Mouse (Mus musculus) A20 (cell line): Measurements from ENCODE around the gene Gpr19.

Source experiments
- DNase-seq: peaks from one replicate; pipeline ENCODE4 v3.0.0-alpha.2; 2011; ENCODE audit warnings: low read depth, low spot score

Gene Gpr19

DNA sequence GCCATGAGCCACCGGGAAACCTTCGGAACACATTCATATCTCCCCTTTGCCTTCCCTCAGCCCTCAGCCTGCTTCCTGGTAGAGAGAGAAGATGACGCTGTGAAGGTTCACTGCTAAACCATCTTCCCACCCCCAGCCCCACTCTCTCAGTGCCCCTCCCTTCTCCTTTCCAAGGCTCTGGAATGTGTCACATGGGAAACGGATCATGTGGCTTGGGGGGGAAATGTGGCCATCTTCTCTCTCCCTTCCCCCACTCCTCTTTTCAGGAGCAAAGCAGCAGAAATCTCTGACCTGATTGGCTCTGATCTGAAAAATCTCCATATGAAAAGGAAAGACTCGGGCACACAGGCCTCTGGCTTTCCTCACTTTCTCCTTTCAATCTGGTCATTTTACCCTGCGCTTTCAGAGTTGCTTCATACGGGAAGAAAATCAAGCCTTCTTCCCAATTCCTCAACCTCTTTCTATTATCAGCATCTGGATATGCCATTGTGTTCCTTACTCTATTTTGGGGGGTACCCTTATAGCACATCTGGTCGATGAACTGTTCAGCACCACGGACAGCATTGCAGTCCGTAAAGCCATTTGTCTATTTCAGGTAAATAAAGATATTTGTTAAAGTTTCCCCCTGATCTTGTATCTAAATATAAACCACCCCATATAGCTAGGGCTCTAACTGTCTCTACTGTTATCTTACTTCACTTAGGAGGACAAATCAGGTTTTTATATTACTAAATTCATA is 10.5 kb downstream of the Gpr19 start:
- peak; percentile 17 for DNase-seq

DNA sequence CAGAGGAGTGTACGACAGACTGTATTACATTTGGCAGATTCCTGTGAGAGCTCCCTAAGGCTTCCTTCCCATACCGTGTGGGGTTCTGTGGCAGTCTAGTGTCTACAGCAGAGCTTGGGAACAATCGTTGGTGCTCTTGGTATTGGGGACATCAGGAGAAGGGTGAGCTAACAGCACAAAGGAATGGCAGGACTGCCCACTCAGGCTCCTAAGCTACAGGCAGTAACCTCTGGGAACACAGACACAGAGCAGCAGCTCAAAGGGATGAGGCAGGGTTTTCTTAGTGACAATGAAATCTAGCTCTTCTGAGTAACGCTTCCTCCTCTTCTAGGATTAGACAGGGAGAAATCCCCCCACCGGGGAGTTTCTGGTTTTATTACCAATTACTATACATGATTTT is 11.4 kb downstream of the Gpr19 start:
- no peak for DNase-seq

DNA sequence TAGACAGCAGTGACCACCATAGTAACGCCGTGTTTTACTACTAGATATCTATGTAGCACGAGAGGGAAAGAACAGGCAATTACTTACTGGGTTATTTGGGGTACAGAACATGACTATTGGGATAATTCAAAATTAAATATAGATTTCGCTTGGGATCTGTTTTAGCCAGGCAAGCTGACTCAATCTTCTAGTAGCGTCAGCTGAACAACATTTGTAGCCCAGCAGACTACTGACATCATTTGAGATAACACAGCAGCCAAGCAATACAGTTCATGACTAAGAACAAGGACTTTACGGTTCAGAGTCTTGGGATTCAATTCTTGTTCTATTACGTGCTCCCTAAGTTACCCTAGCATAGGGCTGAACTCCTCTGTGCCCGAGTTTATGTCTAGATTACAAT is 11.9 kb downstream of the Gpr19 start:
- no peak for DNase-seq

DNA sequence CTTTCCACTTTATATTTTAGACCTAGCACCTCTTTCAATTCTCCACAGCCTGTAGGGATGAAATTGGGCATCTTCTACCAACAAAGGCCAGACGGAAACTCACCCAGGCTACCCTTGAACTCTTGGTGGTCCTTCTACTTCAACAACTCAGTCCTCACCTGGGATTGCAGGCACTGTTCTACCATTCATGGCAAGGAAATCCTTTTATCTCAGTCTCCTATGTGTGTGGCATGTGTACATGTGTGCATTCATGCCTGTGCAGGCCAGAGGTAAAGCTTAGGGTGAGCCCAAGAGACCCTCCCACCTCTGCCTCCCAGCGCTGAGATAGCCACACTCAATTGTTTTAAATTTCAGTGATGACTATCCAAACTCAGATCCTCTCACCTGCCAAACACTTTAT is 12.9 kb downstream of the Gpr19 start:
- DNase-seq: no peak

DNA sequence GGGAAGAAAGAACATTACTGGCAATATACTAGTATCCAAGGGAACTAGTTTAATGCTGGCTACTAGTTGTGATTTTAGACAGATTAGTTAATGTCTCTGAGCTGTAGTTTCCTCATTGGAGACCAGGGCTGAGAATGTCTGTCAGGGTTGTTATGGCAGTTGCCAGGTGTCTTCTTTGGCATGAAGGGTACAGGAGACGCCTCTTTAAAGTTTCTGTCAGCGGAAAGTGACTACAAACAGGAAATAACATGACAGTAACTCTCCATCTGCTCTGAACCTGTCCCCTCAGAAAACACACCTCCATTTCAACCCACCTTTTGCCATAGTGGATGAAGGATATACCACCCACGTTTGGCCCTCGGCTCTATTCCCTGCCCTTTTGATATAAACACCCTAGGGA is 14.7 kb downstream of the Gpr19 start:
- DNase-seq: no peak

DNA sequence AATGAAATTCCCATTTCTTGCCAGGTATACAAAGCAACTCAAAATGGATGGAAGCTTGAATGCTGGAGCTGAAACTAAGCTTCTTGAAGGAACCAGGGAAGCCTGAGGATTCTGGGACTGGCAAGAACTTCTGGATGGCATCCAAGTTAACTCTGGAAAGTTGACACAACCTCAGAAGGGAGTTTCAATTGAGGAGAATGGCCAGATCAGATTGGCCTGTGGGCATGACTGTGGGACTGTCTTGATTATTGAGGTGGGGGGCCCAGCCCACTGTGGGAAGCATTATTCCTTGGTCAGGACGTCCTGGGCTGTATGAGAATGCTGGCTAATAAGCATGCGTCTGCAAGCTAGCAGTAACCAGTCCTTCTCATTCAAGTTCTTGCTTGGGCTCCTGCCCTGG is 18.3 kb downstream of the Gpr19 start:
- no peak for DNase-seq

DNA sequence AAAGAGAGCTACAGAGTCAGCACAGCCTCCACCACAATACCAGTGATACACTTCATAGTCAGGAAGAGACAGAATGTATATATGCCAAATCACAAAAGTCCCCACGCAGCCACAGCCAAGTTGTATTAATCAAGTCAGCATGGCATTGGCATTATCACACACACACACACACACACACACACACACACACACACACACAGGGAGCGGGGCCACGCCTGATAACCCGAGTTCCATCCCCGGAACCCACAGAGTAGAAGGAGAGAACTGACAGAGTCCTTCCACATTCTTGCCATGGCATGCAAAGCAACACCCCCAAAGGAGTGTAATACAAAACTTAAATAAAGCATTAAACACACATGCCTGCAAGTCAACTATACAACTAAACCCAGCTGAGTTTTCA is 18.8 kb downstream of the Gpr19 start:
- no peak for DNase-seq

DNA sequence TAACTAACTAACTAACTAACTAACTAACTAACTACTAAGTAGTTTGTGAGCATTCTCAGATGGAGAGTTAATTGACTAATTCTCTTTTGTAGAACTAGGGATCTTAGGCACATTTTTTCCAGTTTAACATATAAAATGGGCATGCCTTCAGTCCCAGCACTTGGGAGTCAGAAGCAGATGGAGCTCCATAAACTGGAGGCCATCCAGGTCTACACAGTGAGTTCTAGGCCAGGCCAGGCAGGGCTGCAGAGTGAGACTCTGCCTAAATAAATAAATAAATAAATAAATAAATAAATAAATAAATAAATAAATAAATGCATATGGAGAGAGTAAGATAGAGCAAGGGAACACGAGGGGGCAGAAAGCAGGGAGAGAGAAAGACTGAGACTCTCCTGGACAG is 20.5 kb downstream of the Gpr19 start:
- DNase-seq: no peak

DNA sequence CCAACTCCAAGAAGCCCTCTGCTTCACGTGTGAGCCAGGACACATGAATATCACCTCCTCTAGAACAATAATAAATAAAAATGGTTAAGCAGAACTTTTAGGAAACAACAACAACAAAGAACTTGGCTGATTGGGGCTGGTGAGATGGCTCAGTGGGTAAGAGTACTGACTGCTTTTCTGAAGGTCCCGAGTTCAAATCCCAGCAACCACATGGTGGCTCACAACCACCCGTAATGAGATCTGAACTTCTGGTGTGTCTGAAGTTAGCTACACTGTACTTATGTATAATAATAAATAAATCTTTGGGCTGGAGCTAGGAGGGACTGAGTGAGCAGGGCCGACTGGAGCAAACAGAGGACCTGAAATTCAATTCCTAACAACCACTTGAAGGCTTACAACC is 21.1 kb downstream of the Gpr19 start:
- DNase-seq: no peak

DNA sequence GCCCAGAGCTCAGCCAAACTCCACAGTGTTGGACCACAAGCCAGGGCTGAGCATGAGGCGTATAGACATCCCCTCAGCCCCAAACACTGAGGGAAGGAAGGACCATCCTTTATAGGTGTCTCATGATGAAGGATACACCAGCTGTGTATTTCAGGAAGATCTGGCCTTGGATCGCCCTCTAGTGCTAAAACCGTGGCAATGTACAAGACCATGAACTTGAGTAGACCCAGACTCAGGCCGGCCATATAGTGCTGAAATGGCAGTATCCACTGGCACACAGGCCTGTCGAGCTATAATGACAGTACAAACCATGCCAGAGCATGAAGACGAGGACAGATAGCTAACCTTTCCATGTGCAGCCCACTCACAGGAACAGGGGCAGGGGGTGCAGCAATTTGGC is 21.6 kb downstream of the Gpr19 start:
- peak; percentile 54 for DNase-seq

DNA sequence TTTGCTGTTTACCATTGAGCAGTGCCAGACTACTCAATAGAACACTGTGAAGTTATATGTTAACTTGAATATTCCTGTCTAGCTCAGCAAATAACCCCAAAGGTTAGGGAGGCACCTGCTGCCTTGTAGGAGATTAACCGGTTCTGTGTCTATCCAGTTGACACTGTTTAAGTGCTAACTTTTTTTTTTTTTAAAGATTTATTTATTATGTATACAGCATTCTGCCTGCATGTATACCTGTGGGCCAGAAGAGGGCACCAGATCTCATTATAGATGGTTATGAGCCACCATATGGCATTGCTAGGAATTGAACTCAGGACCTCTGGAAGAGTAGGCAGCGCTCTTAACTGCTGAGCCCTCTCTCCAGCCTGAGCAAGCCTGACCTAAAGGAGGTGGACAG is 25.4 kb downstream of the Gpr19 start:
- peak; percentile 49 for DNase-seq

DNA sequence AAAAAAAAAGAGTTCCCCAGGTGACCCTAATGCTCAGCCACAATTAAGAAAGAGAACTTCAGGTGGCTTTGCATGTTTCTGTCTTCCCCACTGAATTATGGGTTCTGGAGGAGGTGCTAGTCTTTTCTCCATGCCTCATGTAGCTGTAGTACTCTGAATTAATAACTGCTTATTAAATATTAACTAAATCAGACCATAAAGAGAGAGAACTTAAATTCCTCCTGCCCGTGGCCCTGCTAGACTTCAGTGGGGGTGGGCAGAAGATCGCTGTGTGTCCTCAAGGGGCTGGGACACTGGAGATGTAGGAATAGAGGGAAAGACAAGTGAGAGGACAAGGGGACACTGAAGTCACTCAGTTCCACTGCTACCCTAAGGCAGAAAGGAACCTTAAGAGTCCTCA is 26.1 kb downstream of the Gpr19 start:
- no peak for DNase-seq

DNA sequence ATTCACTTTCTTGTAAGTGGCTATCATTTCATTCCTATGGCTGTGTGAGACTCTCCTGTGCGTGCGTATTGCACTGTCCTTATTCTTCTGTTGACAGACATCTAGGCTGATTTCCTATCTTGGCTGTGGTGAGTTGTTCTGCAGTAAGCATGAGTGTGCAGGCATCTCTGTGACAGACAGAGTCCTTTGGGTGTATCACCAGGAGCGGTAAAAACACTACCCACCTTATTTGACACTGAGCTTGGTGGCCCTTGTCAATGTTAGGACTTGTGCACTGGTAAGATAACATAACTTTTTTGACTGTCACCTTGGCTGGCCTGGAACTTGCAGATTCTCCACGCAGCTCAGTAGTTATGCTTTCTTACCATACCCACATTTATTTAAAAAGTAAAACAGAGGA is 27.5 kb downstream of the Gpr19 start:
- DNase-seq: no peak

DNA sequence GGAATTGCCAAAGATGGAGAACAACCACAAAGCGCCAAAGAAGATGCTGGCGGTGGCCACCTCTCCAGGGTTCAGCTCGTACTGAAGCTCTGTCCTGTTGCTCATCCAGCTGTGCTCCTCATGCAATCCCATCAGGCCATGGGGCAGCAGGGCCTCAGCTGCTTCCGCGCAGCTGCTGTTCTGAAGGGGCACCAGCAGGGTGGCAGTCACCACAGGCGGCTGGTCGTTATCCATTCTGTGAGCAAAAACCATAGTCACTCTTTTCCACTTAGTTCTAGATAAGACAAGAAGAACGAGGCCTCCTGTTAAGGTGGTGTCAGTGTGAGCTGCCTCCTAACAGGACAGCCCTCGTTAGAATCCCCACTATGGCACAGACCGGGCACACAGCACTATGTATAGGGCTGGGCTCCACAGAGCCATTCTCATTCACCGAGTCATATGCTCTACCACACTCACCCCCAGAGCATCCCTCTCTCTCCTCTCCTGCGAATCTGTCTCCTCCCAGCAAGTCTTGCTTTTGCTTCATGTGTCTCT is 28.1 kb downstream of the Gpr19 start:
- DNase-seq: no peak

DNA sequence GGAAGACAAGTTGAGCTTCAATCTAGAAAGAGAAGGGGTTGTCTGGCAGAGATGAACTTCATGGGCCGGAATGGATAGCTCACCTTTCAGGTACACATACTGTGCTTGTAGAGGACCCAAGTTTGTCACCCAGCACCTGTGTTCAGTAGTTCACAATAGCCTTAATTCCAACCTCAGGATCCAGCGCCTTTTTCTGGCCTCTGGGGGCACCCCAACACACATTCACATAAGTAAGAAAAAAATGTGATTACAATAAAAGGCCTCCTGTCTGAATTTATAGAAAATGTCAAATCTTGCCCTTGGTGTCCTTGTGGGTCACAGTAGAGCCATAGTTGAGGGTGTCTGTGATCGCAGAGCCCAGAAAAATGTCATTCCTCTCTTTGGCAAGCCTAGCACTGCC is 31.1 kb downstream of the Gpr19 start:
- DNase-seq: peak; percentile 61

DNA sequence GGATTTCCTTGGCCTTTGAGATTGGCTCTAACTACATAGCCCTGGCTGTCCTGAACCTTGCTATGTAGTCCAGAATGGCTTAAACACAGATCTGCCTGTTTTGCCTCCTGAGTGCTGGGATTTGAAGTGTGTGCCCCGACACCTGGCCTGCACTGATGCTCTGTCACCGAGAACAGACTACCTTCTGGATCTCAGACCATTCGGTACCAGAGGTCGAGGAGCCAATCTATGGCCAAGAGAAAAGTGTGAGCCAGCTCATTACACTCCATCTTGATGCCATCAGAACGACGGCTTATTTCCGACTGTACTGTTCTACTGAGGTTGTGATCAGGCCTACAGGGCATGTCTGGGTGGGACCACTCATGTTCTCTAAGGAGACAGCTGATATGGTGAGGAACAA is 32.3 kb downstream of the Gpr19 start:
- DNase-seq: no peak

DNA sequence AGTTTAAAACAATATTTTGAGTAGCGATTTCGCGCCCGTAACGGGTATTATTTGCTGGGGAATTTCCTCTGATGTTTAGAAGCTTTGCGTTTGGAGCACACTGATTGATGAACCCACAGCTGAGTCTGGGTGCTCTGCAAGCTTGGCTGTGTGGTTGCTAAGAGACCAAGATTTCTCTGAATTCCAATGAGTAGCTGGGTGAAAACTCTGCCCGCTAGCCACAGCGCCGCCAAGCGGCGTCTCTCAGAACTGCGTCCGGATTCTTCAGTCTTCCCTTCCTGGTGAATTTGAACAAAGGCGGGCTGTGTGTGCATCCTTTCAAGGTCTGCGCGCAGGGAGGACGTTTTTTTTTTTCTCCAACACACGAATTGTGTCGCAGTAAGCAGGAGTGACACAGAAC is 35.2 kb downstream of the Gpr19 start:
- DNase-seq: peak; percentile 90

DNA sequence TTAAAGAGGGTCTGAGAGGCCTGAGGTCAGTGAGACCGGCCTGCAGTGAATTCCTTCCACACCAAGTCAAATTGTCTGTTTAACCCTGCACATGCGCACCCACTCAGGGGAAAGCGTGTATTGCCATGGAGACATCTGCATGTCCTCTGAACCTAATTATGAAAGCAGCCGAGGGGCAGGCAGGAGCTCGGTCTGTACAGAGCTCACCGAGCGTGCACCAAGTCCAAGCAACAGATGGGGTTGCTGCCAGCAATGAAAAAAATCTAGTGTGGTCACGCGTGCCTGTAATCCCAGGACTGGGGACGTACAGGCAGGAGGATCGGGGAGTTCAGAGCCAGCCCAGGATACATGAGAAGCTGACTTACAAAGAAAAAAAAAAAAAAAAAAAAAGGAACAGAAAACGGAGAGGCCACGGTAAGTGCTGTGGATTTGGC is 35.7 kb downstream of the Gpr19 start:
- no peak for DNase-seq

DNA sequence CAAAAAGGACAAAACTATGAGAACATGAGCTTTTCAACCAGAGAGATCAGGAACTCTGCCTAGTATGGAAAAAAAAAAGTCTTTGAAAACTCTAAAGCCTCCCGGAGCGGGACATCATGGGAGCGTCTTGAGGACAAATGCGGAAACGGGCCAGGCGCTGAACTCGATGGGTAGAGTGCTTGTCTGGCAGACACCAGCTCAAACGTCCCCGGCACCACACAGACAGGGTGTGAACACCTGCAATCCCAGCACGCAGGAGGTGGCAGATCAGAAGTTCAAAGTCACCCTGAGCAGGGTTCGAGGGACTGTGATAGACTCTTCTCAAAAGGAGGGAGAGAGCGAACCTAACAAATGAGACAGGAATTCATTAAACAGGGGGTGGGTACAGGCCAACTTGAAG is 37.0 kb downstream of the Gpr19 start:
- no peak for DNase-seq

DNA sequence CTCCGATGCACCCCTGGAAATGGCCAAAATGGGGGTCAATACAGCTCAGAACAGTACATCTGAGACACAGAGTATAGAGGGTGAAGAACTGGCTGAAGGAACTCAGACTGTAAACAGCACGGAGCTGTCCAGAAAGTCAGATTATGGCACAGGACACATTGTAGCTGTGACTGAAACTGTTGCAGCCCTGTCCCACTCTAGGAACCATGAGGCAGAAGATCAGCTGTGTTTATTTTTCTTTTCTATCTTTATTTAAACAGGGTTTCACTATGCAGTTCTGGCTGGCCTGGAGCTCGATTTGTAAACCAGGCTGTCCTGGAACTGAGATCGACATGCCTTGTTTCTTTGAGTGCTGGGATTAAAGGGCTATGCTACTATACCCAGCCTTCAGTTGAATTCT is 38.1 kb downstream of the Gpr19 start:
- no peak for DNase-seq

DNA sequence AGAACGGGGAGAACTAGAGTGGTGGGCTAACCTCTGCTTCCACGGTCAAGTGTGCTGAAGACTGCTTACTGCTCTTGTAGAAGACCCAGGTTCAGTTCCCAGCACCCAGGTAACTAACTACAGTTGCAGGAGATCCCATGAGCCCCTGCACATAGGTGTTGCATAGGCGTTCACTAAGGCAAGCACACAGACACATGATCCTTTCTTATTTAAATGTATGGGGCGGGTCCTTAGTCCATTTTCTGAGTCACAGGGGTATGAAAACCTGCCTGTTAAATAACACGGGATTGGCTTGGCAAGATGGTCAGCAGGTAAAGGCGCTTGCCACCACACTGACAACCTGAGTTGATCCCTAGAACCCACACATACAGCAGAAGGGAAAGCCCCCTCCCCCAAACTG is 39.4 kb downstream of the Gpr19 start:
- no peak for DNase-seq

DNA sequence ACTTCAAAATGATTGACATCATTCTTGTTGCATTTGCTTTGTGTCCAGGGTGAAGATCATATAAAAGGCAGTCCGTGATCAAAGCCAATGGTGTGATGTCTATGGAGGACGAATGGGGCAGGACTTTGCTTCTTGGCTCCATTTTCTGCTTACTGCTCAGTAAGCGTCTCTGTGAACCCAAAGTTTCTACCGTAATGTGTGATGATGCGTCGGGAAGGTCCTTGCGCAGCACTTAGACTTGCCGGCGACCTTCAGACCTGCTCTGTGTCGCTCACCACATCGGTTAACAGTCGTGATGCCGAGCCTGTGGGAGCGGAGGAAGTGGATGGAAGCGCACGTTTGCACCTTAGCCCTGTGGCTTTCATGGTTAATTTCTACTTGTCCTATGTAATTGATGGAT is 42.5 kb downstream of the Gpr19 start:
- DNase-seq: no peak

DNA sequence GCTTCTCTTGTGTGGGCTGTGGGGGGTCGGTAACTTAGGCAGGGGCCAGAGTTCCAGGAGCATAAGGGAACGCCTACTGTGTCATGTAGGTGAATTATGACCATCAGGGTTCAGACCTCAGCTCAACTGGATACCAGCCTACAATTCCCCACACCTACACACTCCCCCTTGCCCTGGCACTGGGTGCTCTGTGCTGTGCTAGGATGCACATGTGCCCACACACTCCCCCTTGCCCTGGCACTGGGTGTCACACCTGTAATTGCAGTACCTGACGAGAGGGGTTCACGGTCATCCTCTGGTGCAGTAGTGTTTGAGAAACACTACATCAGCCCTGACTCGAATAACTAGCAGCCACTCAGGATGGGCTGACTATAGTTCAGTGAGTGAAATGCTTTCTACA is 43.6 kb downstream of the Gpr19 start:
- no peak for DNase-seq

DNA sequence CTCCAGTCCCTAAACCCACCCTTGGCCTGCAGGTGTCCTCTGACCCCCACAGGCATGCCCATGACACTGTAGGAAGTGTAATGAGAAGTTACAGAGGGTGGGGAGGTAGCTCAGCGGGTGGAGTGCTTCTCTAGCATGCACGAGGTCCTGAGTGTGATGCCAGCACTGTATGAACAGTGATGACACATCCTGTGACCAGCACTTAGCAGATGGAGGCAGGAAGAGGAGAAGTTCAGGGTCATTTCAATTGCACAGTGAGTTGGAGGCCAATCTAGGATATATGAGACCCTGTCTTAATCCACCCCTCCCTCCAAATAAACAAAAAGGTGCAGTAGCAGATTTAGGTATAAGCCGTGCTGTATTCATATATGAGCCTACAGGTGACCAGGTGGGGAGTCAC is 48.4 kb downstream of the Gpr19 start:
- no peak for DNase-seq
